Mouse (Mus musculus) thymus, postnatal 14 days (tissue): ENCODE measurements around the gene Ppm1h.

Source experiments
- DNase-seq: peaks from one replicate; pipeline ENCODE4 v3.0.0; 2021

The Ppm1h gene

DNA sequence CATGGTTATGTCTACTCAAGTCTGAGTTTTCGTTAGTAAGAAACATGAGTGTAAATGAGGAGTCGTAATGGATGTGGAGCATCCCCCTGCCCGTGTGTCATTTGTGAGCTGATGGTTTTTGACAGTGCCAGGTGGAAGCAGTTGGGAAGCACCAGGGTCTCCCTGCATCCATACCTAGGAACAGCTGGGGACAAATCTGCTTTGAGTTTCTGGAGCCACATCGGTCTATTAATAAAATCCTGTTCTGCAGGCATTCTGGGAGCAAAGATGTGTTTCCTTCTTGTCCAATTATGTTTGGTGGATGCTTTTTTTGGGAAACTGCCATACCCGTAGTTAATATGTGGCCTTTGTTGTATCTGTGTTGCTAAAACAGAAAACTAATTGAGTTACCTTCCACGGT, 26.9 kb downstream of the Ppm1h start:
- no peak for DNase-seq

DNA sequence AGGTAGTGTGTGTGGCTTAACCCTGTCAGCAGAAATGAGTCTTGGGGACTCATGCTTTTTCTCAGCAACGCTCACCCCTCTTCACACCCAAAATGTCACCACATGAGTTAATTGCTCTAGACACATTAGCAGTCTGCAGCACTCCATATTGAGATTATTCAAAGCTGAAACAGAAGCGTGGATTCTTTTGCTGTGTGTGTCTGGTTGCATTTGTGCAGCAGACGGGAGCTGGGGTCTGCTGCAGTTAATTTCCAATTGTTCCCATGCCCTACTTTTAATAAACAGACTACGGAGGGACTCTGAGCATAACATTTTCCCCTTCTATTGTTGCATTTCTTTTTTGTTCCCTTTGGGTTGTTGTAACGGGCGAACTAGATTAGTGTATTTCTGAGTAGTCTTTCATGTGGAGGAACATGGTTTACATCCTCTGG, 32.8 kb downstream of the Ppm1h start:
- DNase-seq: no peak

DNA sequence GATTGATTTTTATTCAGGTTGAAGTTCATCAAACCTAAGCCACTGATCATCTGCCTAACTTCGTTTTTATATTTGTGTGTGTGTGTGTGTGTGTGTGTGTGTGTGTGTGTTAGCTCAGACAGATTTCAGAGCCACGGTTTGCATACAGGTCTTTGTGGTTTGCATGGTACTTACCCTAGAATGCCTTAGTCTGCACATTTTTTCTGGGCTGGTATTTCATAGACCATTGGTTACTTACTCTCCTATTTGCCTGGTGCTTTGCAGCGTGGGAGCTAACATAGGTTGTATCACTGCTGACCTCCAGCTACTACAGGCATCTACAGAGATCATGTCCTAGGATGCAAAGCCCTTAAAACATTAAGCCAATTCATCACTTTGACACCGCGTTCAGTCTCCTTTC, 33.7 kb downstream of the Ppm1h start:
- no peak for DNase-seq

DNA sequence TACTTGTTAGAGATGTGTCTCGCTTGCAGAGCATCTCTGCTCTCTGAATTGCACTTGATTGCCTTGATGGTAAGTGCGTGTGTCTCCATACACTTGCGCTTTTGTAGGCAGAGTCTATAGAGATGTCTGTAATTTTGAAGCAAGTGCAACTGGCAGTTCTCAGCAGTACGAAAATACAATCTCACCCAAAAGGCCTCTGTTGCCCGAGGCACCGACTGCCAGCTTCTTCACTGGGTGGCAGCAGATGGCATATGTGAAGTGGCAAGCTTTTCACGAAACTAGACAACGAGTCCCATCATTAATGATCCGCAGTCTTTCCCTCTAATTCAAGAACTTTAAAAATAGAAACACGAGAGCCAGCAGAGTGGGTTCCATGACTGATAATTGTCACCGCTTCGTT, 37.3 kb downstream of the Ppm1h start:
- DNase-seq: no peak

DNA sequence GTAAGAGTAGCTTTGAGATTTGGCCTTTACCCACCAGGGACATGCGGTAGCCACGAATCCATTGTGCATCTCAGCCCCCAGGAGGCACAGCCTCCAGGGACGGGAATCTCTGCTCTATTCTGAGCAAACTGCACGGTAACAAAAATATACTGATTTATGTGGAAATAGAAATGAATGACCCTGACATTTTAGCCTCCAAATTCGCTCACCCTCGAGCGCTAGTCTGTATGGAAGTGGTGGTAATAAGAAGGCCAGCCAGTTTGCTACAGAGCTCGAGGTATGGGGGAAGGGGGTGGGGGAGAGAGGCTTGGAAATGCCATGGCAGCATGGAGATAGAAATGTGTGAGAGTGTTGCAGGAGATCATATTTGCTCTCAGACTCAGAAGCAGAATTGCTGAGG, 37.7 kb downstream of the Ppm1h start:
- no peak for DNase-seq

DNA sequence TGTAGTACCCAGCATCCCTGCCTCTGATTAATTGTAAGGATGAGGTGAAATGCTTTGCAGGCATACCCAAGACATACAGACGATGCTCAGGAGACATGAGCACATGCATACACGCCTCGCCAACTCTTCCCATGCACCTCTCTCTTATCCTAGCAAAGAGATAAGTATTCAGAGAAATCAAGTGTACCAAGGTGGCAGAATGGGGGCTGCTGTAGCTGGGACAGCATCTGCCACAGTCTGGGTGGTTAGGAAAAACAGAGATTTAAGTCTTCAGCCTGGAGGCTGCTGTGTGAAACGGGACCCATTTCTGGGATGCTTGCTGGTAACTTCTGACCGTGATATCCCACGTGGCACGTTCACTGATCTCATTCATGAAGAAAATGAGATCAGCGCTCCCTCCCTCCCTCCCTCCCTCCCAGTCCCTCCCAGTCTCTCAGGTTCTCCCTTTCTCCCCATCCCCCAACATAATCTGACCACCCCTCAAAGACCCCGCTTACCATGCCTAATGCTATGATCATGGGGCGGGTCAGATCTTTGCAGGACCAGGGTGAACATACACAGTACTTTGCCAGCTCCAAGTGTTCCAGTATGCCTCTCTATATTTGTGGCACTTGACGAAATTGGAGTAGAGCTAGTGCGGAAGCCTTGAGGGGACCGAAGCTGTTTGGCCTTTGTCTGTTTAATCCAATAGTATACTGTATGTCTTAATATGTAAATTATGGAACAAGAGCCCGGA, 38.3 kb downstream of the Ppm1h start:
- DNase-seq: no peak

DNA sequence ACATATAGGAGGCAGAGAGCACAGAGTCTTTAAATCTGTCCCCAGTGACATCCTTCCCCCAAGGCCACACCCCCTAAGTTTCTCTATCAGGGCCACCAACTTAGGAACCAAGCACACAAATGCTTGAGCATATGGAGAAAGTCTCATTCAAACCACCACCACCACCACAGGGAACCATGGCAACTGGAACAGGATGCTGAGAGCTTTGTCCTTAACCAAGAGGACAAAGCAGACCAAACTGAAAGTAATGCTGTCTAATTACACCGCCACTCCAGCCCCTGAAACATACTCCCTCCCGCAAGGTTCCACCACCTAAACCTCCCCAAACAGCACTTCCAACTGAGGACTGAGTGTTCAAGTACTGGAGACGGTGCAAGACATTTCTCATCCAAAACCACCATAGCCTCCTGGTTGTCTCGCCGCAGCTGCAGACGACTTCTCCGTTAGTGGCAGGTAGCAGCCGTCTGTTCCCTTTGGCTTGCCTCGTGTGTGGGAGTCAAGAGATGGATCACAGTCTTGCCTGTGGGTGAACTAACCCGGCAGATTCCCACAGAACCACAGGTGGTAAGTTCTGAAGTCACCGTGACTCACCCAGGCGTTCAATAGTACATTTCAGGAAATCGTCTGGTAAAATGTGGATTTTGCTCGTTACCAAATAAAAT, 39.3 kb downstream of the Ppm1h start:
- DNase-seq: peak; percentile 31

DNA sequence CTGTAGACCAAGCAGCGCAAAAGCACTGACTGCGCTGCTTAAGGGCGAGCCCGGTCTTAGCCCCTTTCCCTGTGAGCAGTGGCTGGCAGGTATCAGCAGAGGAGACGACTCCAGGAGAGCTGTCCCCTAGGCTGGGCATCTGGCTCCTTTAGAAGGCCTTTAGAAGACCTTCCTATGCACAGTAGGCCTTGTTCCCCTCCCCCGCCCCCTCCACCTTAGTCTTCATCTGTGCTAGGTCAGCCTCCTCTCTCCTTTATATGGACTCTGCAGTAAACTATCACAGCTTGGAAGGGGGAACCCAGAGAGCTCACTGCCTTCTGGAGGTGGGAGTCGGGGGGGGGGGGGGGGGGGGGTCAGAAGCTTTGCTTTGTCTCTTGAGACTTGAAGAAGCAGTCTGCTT, 40.4 kb downstream of the Ppm1h start:
- DNase-seq: no peak

DNA sequence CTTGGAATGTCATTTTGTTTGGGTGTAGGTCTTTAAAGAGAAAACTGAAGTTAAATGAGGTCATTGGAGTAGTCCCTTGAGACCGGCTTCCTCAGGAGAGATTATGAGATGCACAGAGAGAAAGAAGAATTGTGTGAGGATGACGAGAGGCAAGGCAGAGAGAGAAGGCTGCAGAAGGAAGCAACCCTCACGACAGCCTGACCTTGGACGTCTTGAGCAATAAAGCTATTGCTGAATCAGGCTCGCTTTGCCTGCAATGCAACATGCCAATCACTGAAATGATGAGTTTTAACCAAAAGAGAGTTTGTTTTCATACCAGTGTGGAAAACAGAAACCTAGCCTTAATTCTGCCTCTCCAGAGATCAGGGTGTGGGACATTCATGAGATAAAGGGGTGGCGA, 43.5 kb downstream of the Ppm1h start:
- DNase-seq: no peak

DNA sequence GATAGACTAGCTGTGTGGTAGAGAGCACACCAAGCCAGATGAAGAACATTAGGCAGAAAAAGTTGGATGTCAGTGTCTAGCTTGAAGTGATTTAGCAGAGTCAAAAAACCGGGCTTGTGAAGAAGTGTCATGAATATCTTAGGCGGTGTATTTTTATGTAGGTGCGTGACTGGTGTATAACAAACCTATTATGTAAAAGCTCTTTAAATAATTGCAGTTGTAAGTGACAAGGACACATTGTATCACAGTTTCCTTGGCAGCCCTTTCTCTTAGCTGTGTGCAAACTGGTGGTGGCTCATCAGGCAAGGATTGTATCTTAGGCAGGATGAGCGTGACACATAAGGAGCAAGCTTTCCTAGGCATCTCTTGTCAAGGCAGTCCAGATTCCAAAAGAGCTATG, 46.1 kb downstream of the Ppm1h start:
- no peak for DNase-seq

DNA sequence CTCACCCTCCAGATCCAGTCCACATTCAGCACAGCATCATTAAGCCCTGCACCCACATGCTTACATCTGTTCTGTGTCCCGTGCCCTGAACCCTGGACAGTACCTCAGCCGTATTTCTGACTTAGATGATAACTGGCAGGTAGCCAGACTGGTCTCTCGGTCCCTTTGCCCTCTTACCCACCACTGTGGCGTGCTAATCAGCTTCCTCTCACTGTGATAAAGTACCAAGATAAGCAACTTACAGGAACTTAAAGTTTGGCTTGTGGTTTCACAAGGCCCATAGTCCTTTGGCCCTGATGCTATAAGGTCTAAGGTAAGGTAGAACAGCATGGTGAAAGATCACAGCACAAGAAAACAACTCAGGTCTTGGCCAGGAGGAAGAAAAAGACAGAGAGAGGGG, 48.7 kb downstream of the Ppm1h start:
- DNase-seq: no peak

DNA sequence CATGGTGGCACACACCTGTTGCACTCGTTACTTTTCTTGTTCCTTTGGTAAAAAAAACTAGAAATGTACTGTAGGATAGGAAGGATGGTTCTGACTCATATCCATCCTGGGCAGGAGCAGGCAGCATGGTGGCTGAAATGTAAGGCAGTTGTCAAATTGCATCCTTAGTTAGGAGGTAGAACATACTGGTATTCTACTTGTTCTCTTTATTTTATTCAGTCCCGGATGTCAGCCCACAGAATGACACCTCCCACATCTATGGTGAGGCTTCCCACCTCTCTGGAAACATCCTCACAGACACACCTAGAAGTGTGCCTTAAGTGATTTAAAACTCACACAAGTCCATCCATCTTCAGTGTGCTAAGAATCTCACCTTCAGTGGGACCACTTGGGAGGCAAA, 49.6 kb downstream of the Ppm1h start:
- DNase-seq: no peak

DNA sequence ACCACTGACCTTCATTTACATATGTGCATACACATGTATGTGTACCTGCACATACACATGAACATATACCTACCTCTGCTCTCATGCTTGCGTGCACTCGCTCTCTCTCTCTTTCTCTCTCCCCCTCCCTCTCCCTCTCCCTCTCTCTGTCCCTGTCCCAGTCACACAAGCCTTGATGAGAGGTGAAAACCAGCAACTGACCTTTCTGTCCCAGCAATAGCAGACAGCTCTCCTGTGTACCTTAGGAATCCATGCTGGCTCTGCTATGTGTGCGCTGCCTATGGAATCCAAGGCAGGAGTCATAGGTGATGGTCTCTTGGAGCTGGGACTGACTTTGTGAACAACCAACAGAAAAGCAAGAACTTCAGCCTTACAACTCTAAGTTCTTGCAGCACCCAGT, 53.6 kb downstream of the Ppm1h start:
- DNase-seq: no peak

DNA sequence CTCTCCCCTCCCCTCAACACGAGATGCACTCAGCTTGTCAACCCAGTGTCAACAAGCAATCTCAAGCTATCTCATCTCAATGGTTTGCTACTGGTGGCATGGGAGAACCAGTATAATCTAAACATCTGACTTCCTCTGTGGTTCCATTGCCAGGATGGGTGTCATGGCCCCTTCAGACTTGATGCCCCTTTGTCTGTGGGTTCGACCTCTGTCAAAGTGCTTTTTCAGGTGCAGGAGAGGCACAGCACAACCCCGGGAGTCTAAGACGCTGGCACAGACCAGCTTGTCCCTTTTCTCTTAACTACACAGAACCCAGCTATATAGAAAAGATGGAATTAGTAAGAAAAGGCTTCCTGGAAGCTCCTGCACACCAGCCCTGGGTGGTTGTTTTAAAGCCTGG, 56.0 kb downstream of the Ppm1h start:
- no peak for DNase-seq

DNA sequence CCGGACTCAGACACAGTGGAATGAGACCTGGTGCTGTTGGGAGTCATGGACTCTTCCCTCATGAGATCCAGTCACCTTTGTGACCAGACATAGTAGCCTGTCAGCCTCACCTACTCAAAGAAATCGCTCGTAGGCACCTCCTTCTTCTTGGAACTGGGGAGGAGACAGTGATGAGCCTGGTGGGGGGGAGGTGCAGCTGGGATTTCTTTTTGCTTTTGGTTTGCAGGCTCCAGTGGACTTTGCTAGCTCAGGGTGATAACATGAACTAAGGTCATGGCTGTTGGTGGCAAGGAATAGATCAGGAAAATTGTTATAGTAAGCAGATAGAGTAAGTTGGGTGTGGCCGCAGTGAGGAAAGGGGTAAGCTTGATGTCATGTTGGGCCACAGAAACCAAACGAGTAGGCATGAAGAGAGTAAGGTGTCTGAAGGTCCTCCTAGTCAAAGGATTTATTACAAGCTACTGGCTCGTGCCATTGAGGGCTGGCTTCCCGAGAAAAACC, 56.8 kb downstream of the Ppm1h start:
- no peak for DNase-seq

DNA sequence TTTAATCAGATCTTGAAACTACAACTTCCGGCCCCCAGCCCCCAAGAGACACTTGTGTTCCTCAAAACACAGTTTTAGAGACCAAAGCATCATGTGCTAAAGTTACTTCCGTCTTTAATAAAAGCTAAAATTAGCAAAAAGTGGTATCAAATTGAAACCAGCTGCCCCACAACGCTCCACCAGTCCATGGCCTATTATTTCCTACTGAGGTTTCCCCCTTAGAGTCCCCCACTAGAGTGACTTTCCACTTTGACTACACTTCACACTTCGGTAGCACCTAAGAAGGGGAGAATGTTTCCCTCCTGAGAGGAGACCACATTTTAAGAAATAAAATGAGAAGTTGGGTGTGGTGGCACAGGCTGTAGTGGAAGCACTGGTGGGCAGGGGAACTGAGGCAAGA, 58.3 kb downstream of the Ppm1h start:
- no peak for DNase-seq

DNA sequence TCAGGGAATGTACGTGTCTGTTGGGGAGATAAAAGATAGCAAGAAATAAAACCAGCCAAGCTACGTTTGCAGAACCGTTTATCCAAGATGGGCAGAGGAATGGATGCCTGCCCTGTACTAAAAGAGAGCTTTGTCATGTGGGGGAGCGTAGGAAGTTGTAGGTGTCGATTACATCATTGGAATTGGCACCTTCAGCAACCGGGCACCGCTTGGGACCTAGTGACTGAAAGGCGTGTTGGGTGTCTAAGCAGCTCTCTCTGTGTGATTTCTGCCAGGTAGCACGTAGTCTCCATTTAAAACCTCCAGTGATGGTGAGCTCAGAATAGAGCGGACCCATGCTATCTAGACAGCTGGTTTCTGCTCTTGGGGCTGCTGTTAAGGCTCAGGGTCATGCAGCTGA, 60.0 kb downstream of the Ppm1h start:
- no peak for DNase-seq

DNA sequence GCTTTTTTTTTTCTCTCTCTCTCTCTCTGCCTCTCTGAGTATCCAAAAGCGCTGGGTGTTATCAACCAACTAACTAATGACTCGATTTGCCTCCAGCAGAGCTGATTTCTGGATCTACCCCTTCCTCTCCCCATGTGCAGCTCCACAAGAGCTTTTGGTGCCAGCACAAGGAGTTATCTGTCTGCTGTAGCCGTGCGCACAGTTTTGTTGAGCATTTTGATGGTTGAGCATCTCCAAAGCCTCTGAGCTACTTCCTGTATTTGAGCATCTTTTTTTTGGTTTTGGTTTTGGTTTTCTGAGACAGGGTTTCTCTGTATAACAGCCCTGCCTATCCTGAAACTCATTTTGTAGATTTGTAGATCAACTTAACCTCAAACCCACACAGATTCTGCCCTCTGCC, 60.5 kb downstream of the Ppm1h start:
- peak; percentile 51 for DNase-seq

DNA sequence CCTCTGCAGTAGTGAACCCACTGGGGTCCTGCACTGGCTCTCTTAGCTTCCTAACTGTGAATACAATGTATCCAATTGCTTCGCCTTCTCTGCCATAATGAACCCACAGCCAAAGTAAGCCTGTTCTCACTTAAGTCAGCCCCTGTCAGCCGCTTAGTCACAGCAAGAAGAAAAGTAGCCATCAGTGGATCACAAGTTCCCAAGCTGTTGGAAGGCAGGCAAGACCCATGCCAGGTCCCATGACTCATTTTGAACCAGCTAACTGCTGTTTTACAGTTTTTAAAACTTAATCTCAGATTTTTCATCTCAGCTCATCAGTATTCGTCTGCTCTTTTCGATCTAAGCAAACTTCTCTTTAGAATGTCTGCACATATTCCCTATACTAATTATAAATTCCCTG, 61.6 kb downstream of the Ppm1h start:
- no peak for DNase-seq

DNA sequence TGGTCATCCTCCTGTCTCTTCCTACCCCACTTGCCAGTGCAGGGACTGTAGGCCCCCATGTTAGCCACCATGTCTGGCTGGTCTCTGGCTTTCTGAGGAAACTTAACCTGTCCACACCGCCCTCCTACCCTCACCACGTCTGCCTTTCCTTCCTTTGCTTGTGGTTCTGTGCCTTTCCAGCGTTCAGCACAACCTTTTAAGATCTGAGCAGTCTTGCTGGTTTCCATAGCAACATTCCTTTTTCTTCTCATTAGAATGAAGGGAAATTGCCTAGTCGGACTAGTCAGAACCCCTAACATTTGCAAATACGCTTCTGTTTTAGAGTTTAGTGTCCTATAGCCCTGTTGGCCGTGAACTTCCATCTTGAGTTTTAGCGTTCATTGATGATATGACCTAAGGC, 62.6 kb downstream of the Ppm1h start:
- DNase-seq: no peak

DNA sequence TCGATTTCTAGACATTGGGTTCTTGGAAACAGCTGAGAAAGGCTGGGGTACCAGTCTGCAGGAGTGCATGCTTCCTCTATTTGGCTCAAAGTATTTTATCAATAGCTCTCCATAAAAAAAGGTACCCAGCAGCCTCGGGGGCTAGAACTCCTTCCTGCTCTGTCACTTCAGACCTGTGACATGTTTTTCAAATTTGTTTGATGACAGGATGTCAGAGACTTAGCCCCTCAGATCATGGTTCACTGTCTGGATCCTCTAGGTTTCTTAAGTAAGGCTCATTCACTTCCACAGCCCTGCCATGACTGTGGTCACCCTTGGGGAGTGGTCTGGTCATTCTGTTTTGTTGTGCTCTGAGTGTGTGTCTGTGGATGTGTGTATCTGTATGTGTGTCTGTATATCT, 63.6 kb downstream of the Ppm1h start:
- DNase-seq: peak; percentile 49

DNA sequence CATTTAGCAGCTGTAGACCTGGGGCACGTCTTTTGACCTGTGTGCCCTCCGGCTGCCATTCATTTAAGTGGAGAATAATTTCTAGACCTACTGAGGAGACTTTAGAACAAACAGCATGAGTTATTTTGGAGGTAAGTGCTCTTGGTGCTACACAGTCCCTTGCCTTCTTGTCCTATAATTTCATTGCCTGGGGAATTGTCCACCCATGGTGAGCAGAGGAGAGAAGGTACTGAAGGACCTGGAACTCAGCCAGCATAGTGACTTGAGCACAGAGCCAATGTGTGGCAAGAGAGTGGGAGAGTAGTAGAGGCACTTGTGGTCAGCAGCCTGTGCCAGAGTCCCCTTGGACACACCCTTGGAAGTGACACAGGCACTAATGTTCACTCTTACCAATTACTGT, 64.8 kb downstream of the Ppm1h start:
- no peak for DNase-seq

DNA sequence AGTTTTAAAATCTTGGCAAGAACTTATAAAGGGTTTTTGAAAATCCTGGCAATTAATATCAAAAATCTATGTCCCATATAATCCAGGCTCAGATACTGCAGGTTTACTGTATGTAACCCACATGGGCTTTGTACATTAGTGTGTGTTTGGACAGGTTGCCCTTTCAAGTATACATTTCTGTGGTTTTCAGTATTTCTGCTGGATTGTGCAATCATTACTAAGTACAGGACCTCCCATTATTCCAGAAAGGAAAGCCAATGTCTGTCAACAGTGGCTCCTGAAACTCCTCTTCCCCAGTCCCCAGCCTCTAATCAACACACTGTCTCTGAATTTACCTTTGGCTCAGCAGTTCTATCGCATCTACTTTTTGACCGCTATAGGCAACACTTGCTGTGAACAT, 66.4 kb downstream of the Ppm1h start:
- DNase-seq: no peak

DNA sequence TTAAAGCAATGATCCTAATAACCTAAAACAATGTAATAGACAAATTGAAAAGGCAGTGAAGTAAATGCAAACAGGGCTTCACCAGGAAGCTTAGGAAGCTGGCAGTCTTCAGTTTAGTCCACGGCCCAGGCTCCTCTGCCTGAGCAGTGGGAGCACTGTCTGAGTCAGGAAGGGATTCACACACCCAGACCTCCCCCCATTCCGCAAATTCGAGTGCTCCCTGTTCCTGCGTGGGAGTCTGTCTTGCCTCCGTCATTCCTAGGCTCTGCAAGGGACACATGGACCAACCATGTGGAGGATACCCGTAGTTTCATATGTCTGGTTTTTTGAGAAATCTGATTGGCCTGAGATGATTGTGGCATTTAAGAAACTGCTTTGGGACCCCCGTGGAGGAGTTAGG, 67.6 kb downstream of the Ppm1h start:
- no peak for DNase-seq
